Mouse (Mus musculus): ENCODE data around the gene Gm20388.

Gene Gm20388

GRCm38 (mm10) chr8:122058951-122059350, 2148.3 kb downstream of the Gm20388 start:
- peak; percentile 33 for DNase-seq (ENCODE audit: low spot score)

- no peak for DNase-seq (ENCODE audit: low spot score)
Observed at GRCm38 (mm10) chr8:122062508-122063223, 2152.0 kb downstream of the Gm20388 start.

- DNase-seq (ENCODE audit: low spot score), result peak; percentile 47
Observed at GRCm38 (mm10) chr8:122064353-122064752, 2153.7 kb downstream of the Gm20388 start.

- DNase-seq (ENCODE audit: low spot score), result no peak
Observed at GRCm38 (mm10) chr8:122067783-122068505, 2157.3 kb downstream of the Gm20388 start.

- DNase-seq (ENCODE audit: low spot score), result no peak
Observed at GRCm38 (mm10) chr8:122068609-122069008, 2158.0 kb downstream of the Gm20388 start.

- no peak for DNase-seq (ENCODE audit: low spot score)
Observed at GRCm38 (mm10) chr8:122069281-122069680, 2158.6 kb downstream of the Gm20388 start.

GRCm38 (mm10) chr8:122071193-122071592, 2160.6 kb downstream of the Gm20388 start:
- no peak for DNase-seq (ENCODE audit: low spot score)

- DNase-seq (ENCODE audit: low spot score), result no peak
Observed at GRCm38 (mm10) chr8:122073964-122074363, 2163.3 kb downstream of the Gm20388 start.

- DNase-seq (ENCODE audit: low spot score), result peak; percentile 40
Observed at GRCm38 (mm10) chr8:122074442-122074841, 2163.8 kb downstream of the Gm20388 start.

GRCm38 (mm10) chr8:122074977-122075376, 2164.3 kb downstream of the Gm20388 start:
- no peak for DNase-seq (ENCODE audit: low spot score)

GRCm38 (mm10) chr8:122076183-122076842, 2165.7 kb downstream of the Gm20388 start:
- peak; percentile 55 for DNase-seq (ENCODE audit: low spot score)

- no peak for DNase-seq (ENCODE audit: low spot score)
Observed at GRCm38 (mm10) chr8:122078321-122078720, 2167.7 kb downstream of the Gm20388 start.

- DNase-seq (ENCODE audit: low spot score), result no peak
Observed at GRCm38 (mm10) chr8:122079093-122079492, 2168.5 kb downstream of the Gm20388 start.

GRCm38 (mm10) chr8:122080347-122080746, 2169.7 kb downstream of the Gm20388 start:
- DNase-seq (ENCODE audit: low spot score), result peak; percentile 53

GRCm38 (mm10) chr8:122083401-122083800, 2172.8 kb downstream of the Gm20388 start:
- peak; percentile 46 for DNase-seq (ENCODE audit: low spot score)

- no peak for DNase-seq (ENCODE audit: low spot score)
Observed at GRCm38 (mm10) chr8:122084145-122084544, 2173.5 kb downstream of the Gm20388 start.

- peak; percentile 70 for DNase-seq (ENCODE audit: low spot score)
Observed at GRCm38 (mm10) chr8:122084726-122085410, 2174.2 kb downstream of the Gm20388 start.

- DNase-seq (ENCODE audit: low spot score), result no peak
Observed at GRCm38 (mm10) chr8:122086064-122086463, 2175.4 kb downstream of the Gm20388 start.

- no peak for DNase-seq (ENCODE audit: low spot score)
Observed at GRCm38 (mm10) chr8:122088631-122089030, 2178.0 kb downstream of the Gm20388 start.

- DNase-seq (ENCODE audit: low spot score), result no peak
Observed at GRCm38 (mm10) chr8:122089186-122089700, 2178.6 kb downstream of the Gm20388 start.

GRCm38 (mm10) chr8:122092476-122092875, 2181.8 kb downstream of the Gm20388 start:
- DNase-seq (ENCODE audit: low spot score), result no peak

GRCm38 (mm10) chr8:122098766-122099165, 2188.1 kb downstream of the Gm20388 start:
- no peak for DNase-seq (ENCODE audit: low spot score)

Measured in MN1 (cell line).